Mouse (Mus musculus) testis, postnatal 10 days (tissue): ENCODE measurements around the gene Rsg1.

Source experiments
- DNase-seq: peaks from one replicate; pipeline ENCODE4 v3.0.0; 2021; ENCODE audit warnings: low spot score

Rsg1 gene

DNA sequence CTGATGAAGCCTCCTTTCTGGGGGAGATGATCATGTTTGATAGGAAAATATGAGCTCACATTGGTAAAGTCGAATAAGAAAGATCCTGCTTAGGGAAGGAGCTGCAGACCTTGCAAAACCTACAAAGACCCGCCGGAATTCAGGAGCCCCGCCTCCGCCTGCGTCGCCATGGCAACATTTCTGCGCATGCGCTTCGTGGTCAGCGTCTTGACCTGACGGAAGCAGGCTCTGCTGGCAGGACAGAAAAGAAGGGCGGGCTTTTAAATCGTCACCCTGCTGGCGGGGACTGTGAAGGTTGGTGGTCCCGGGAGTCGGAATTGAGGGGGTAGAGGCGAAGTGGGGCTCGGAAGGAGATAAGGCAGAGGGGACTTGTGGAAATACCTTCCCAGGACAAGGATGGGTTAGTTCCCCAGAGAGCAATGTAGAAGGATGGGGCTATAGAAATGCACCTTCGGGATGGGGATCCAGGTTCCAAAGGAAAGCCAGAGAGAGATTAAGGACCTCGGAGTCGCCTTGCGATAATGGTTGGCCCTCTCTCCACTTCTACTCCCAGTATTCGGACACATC, at the start of gene Rsg1:
Gene Rsg1, plus strand, starts transcription at position 187 of the 567 bp plus-strand sequence.
- peak; percentile 97 for DNase-seq

DNA sequence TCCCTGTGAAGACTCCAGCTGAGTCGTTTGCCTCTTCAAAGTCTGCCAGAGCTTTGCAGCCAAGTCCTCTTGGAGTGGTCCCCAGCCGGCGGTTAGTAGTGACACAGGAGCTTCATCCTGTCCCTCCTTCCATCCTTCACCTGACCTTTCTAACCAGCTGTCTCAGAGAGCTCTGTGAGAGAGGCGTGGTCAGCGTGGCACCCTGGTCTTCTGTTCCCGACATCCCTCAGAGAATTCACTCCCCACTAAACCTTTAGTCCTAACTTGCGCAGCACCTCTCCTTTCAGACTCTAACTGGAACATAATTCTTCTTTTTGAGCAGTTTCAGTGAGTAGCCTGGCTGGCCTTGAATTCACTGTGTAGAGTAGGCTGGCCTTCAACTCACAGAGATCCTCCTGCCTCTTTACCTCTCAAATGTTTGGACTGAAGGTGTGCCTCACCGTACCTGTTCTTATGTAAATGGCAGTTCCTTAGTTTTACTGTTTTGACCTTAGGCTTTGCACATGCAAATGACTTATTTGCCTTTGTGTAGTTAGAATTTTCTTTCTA, 47.9 kb upstream of the Rsg1 start:
- no peak for DNase-seq

DNA sequence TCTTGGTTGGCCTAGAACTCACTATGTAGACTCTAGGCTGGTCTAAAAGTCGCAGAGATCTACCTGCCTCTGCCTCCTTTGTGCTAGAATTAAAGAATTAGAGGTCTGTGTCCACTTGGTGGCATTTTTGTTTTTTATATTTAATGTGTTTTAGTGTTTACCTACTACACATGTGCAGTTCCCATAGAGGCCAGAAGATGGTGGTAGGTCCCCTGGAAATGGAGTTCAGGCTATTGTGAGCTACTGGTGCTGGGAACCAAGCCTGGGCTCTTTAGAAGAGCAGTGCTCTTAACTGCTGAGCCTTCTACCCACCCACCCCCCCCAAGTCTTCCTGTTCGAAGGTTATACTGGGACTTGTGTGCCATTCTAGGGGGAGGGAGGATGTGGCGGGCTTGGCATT, 46.6 kb upstream of the Rsg1 start:
- DNase-seq, result no peak

DNA sequence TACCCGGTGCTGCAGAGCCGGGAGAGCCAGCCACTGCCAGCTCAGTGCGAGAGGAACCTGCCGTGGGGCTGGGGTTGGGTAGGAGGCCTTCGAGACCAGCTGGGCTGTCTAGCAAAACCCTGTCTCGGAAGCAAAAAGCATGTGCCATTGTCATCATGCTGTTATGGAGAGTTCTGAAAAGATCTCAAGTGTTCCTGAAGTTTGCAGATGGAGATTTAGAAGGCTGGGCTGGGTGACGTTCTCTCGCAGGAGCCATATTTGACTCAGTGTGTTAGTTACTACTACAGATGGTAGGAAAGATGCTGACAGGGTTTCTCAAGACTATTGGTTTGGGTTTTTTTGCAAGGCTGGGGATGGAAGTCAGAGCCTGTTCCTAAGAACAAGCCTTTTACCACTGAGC, 41.6 kb upstream of the Rsg1 start:
- DNase-seq, result no peak

DNA sequence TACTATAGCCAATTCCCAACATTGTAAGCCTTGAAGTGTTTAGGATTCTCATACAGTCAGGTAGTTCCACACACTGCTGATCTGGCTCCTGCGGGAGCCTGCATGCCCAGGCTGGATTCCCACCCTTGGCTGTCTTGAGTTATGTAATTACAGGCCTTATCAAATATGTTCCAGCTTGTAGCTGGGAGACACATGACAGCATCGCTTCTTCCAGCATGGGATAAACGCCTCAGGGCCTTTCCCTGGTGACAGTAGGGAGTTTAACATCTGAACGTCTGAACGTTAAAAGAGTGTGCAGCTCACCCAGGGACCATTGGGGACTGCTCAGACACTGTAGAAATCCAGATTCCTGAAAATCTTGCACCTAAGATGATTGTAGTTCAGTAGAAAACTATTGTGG, 38.0 kb upstream of the Rsg1 start:
- DNase-seq, result no peak

DNA sequence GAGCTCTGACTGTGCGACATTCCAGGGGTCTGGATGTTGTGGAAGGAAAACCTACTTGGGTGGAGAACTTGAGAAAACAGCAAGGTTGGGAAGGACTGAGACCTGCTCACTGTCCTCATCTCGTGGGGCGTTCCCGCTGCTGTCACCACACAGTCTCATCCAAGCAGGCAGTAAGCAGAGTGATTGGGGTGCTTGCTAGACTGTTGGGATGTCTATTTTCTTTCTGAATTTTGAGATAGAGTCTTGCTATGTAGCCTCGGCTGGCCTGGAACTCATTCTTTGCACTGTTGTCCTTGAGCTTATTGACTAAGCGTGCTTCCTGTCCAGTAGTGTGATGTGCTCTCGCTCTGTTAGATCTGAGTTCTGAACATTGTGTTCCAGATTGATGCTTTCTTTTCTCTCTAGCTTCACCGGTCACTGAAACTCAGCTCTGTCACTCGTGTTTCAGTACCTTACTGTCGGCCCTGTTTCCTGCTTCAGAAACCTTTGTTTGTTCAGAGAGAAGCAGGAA, 37.4 kb upstream of the Rsg1 start:
- no peak for DNase-seq

DNA sequence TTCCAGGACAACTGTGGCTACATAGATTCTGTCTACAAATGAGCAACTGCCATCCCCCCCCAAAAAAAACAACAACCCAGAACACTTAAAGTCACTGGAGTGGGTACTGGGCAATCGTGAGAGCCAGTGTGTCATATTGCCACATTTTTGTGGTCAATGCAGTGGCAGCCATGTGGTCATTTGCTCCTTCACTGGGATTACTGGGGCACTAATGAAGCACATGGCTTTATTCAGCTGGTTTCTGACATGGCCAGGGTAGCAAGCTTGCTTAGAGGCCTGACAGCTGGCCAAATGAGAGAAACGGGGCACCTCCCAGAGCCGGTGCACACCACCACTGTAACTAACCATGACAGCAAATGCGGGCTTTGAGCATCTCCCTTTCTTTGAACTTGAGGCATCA, 35.3 kb upstream of the Rsg1 start:
- DNase-seq, result no peak

DNA sequence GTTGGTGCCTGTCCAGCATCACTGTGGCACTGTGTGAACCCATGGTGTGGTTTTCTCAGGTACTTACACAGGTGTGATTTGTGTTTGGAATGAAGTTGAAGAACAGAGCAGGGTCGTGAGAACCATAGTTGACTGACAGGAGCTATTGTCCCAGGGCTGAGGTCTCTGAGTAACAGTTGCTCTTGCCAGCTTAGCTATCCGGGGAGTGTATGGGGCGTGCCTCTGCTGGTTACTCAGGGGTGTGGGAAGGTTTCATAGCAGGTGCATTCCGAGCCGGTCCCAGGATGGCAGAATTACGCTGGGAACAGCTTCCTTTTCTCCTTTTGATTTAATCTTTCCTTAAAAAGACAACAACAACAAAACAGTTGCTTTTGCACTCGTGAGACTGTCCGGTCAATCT, 32.9 kb upstream of the Rsg1 start:
- DNase-seq, result no peak

DNA sequence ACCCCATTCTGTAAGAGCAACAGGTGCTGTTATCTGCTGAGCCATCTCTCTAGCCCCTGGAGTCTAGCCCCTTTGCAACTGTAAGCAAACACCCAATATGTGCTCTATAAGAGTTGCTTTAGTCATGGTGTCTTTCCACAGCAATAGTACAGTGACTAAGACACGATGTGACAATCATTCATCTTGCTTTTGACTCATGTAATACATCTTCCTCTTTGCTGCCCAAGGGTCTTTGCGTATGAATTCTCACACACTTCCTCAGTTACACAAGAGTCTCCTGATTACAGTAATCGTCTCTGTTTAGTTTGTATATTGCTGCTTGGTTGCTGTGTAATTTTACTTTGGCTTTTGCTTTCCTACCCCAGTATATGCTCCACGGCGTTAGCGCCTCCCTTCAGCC, 31.8 kb upstream of the Rsg1 start:
- no peak for DNase-seq

DNA sequence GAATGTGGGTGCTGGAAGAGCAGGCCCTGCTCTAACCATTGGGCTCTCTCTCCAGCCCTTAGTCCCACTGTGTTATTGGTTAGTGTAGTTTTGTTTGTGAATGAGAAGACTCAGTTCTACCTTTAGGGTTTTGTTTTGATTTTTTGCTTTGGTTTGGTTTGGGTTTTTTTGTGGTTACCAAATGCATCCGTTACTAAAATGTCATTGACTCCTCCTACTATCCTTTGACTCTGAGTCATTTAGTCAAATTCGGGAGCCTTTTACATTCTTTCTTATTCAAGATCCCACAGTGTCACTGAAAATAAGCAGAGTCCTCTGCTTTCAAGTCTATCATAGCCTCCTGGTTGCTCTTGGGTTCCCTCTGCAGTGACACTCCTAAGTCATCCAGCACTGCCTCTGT, 29.8 kb upstream of the Rsg1 start:
- no peak for DNase-seq

DNA sequence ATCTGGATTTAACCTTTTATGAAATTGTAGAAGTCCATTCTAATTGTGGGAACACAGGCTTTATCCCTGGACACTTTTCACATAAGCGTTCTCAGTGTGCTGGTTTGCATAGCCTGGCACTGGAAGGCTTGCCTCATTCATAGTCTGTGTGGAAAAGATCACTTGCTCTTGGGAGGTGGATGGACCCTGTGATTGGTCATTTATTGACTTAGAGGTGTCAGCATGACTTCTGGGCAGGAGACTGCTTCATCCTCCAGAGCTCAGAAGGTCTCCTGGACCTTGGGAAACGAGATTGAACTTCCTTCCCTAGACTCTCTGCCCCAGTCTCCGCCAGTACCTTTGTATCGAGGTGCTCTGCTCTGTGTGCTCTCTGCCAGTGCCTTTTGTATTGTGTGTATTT, 29.3 kb upstream of the Rsg1 start:
- no peak for DNase-seq

DNA sequence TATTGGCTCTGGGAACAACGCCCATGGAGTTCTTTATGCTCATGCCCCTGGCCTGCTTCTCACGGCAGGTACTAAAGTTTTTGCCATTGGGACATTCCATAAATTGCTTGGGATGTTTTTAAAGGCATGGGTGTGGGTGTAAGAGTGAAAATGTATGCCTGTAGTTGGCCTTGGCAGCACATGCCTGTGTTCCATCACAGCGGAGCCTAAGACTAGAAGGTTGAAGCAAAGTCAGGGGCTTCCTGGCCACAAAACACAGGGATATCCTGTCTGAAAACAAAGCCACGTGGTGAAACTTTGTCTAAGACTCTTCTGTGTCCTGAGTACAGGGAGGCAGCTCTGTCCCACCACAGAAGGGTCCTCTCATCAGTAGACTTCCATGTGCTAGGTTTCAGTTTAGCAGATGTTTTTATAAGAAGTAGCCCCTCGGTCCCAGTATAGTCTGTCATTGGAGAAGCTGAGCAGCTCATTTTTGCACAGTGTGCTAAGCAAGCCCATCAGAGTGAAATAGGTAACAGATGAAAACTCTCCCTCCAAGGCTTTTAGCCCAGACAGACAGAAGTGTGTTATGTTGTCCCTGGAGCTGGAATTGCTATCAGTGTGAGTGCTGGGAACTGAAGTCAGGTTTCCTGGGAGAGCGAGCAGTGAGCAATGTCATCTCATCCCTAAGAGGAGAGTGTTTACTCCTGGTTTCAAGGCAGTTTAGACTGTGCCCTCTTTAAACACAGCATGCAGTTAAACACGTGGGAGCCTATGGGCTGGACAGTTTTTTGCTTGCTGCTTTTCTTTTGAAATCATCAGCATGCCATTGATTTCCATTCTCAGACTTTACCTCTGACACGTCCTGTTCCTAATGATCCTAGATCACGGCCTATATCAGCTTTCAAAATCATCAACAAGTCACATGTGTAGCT, 26.6 kb upstream of the Rsg1 start:
- DNase-seq, result no peak

DNA sequence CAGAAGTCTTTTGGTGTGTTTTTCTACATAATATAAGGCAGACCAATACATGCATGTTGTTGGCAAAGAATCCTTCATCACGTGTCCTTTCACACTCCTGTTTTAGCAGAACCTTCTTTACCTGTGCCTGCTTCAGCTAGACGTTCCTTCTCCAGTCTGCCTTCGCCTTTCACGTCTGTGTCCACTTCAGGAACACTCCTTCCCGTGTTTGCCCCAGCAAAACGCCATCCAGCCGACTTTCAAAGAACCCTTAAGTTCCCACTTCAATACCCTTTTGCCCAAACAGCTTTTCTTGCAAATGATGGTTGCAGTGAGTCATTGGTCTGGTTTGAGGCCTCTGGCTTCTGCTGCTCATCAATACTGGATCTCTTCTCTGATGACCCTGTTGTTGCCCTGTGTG, 22.5 kb upstream of the Rsg1 start:
- no peak for DNase-seq

DNA sequence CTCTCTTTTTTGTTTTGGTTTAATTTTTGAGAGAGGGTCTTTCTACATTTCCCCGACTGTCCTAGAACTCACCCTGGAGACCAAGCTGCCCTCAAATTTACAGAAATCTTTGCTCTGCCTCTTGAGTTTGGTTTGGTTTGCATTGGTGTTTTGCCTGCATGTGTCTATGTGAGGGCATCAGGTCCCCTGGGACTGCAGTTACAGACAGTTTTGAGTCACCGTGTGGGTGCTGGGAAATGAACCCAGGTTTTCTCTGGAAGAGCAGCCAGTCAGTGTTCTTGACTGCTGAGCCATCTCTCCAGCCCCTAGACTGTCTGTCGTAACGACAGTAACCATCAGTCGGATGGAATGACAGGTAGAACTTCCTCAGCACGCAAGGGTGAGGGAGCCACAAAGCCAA, 19.2 kb upstream of the Rsg1 start:
- DNase-seq, result no peak

DNA sequence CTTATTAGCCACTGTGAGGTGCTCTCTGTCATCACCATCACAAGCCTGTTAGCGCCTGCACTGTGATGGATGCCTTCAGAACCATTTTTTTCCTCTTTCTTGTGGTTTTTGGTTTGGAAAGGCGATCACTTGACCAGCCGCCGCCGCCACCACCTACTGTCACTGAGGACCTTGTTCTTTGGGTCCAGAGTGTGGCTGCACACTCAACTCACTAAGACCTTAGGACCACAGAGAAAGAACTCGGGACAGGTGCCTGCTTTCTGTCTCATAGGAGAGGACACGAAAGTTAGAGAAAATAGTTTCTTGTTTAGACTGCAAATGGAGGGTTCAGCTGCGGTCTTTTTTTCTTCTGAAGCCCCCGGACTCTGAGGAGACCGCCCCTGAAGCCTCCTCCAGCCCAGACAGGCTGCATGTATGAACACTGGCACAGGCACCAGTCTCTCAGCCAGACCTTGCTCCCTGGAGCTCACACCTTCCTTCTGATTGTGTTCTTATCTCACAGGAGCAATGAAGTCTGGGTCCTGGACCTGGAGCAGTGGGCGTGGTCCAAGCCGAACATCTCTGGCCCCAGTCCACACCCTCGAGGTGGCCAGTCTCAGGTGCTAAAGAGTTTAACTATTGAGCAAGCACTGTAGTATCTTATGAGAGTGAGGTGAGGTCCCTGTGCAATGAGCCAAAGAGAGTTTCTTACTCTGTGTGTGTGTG, 16.6 kb upstream of the Rsg1 start:
- DNase-seq, result no peak

DNA sequence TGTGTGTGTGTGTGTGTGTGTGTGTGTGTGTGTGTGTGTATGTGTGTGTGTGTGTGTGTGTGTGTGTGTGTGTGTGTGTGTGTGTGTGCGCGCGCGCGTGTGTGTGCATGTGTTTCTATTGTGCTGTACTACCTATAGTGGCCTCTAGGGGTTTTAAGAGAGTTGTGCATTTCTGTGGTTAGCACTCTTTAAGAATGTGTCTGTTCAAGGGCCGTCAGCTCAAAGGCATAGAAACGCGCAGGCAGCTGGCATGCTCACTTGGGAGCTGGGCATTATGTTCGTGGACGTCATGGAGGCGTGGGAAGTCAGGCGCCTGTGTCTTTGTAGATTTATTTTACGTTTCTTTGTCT, 16.1 kb upstream of the Rsg1 start:
- DNase-seq, result no peak

DNA sequence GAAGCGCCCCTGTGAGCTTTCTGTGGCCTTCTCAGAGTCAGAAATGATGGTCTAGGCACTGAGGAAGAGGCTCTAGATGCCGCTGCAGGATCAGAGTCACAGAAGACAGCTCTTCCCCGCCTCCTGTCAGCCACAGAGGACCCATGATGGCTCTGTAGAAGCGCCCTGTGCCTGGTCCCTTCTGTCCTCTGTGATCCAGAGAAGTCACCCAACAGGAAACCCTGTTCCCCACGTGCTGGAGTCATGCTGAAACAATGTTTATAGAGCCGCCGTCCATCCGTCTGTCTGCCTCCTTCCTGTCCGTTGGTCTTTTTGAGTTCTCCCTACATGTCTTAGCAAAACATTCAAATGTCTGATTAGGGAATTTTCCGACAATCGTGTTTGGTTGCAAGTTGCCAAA, 12.8 kb upstream of the Rsg1 start:
- DNase-seq, result no peak

DNA sequence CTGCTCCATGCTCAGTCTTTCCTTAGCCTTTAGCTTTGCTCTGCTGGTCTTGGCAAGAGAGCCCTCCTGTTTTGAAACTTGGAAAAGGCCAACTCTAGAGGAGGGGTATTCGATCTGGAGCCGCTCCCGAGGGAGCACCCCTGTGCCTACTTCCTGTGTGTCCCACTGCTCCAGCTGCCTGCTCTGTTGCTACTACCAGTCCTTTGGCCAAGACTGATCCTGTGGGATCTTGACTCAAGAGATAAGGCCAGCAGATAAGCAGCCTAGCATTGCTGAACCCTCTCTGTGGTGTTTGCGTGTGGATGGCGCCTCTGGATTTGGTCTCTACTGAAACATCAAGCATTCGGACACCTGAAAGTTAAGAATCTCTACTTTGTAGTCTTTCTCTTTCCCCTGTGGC, 11.6 kb upstream of the Rsg1 start:
- no peak for DNase-seq

DNA sequence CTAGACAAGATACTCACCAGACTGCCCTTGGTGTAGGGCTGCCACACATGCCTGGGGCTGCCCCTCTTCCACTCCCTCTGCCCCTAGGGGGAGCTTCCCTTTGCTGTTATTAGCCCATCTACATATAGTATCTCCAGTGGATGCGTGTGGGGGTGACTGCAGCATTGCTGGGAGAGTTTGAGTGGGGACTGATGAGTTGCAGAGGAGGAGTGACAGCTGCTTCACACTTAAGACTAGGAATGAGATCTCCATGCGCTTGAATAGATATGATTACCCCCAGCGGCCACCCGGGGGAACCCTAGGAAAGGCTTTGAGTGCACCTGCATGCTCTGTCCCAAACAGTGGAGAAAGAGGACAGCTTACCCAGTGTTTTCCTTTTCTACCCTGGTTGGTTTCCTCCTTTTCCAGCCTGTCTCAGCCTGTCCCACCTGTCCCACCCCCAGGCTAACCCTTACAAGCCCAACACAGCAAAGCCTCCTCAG, 9.1 kb upstream of the Rsg1 start:
- no peak for DNase-seq

DNA sequence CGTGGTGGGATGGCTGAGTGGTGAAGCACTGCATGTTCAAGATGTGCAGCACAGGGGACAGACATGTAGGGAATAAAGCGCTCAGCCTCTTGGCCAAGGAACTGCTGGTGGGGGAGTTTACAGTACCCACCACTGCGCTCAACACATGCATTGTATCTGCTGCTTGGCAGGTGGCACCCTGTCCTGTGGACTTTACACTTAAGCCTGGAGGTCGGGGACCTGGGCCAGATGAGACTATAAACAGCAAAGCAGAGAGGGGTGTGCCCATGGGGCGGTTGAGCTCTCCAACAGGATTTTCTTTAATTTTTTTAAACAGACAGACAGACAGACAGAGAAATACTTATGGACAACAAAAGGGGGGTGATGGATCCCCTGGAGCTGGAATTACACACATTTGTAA, 6.7 kb upstream of the Rsg1 start:
- no peak for DNase-seq

DNA sequence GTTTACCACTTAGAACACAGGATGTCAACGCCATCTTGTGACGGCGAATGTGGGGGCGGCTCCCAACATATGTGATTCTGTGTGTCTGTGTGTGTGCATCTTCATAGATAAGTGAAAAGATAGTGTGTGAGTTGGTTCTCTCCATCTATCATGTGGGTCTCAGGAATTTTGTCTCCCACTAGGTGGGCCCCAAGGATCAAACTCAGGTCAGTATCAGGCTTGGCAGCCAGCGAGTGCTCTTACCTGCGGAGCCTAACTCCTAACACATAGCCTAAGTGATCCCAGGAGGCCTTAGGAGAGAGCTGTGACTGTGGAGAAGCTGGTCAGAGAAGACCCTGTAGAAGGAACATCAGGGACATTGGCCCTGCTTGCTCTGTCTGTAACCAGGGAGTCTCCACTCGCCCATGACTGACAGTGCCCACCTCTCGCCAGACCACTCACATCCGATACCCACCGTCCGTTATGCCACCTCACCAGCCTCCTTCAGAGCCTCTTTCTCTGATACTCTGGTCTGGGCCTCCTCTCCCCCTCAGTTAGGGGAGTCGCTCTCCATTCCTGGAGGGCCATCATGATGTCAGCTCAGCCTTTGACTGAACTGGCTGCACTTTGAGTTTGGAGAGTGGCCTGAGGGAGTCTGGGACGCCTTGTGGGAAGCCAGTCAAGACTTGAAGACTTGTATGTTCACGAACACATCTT, 3.1 kb upstream of the Rsg1 start:
- DNase-seq, result no peak

DNA sequence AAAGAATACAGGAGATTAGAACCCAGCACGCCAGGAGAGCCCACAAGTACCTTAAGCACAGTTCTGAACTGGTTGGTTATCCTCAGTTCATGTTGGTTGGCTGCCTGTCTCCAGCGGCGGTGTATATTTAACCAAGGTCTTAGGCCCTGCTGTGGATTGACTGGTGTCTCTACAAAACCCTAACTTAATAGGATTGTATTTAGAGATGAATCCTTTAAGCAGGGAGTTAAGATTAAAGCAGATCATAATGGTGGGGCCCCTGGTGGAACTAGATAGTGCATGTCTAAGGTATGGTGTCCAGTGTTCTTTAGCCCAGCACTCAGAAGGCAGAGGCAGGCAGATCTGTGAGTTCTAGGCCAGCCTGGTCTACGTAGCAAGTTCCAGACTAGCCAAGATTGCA, 2.1 kb upstream of the Rsg1 start:
- DNase-seq, result no peak
